Mouse (Mus musculus): ENCODE results near the gene Tbx15. TPM values are rescaled to one million over a fixed set of nuclear protein-coding genes. Genes with fewer than 3 reads are reported as not detected.

The Tbx15 gene
- polyA plus RNA-seq, 1 experiment from 2014 or later = 2.5 TPM

- Histone ChIP-seq H3K9me3 (no peaks in the 10 kb centered on the region), H3K4me1 (peaks cover 24% of the 10 kb centered on the region), H3K27ac (replicated peaks) (no peak overlapping the region), H3K27me3 (replicated peaks; ENCODE audit: low read depth, poor library complexity, severe bottlenecking) (peaks cover 100% of the 10 kb centered on the region), H3K36me3 (replicated peaks) (no peaks in the 10 kb centered on the region), H3K4me3 (no peak overlapping the region)
- 1% methylated on average over 20 of the region's 20 CpGs for WGBS
- peak; percentile 43 for DNase-seq (ENCODE audit: low spot score)
Measured at GRCm38 (mm10) chr3:99239301-99240045, 708 bp upstream of the Tbx15 start.

GRCm38 (mm10) chr3:99240811-99241738 lies 894 bp downstream of the Tbx15 start:
- DNase-seq (ENCODE audit: low spot score) = peak; percentile 69
- Histone ChIP-seq H3K36me3 (replicated peaks) (no peaks in the 10 kb centered on the region), H3K9me3 (no peaks in the 10 kb centered on the region), H3K27me3 (replicated peaks; ENCODE audit: low read depth, poor library complexity, severe bottlenecking) (peaks cover 100% of the 10 kb centered on the region), H3K4me3 (peak overlapping the region; percentile 41), H3K4me1 (peaks cover 13% of the 10 kb centered on the region), H3K27ac (replicated peaks) (no peak overlapping the region)
- under 1% methylated on average over 50 of the region's 50 CpGs for WGBS

- no peak overlapping the region for H3K27ac ChIP-seq (replicated peaks)
- DNase-seq (ENCODE audit: low spot score) = peak; percentile 36
- H3K36me3 ChIP-seq (replicated peaks) = no peaks in the 10 kb centered on the region
- 2% methylated on average over 8 of the region's 8 CpGs for WGBS
- H3K4me3 ChIP-seq = no peak overlapping the region
- H3K9me3 ChIP-seq = no peaks in the 10 kb centered on the region
- peaks cover 13% of the 10 kb centered on the region for H3K4me1 ChIP-seq
- H3K27me3 ChIP-seq (replicated peaks; ENCODE audit: low read depth, poor library complexity, severe bottlenecking) = peaks cover 100% of the 10 kb centered on the region
Measured at GRCm38 (mm10) chr3:99242481-99242880, 2.3 kb downstream of the Tbx15 start.

- Histone ChIP-seq H3K9me3 (no peaks in the 10 kb centered on the region), H3K4me1 (peaks cover 36% of the 10 kb centered on the region), H3K36me3 (replicated peaks) (no peaks in the 10 kb centered on the region), H3K27ac (replicated peaks) (no peak overlapping the region), H3K4me3 (no peak overlapping the region), H3K27me3 (replicated peaks; ENCODE audit: low read depth, poor library complexity, severe bottlenecking) (peaks cover 100% of the 10 kb centered on the region)
- 21% methylated on average over 3 of the region's 3 CpGs for WGBS
- DNase-seq (ENCODE audit: low spot score) = no peak
Measured at GRCm38 (mm10) chr3:99245341-99245740, 5.2 kb downstream of the Tbx15 start.

- H3K4me3 ChIP-seq = no peak overlapping the region
- H3K4me1 ChIP-seq = peaks cover 26% of the 10 kb centered on the region
- WGBS = 38% methylated on average over 3 of the region's 3 CpGs
- H3K9me3 ChIP-seq = no peaks in the 10 kb centered on the region
- no peaks in the 10 kb centered on the region for H3K36me3 ChIP-seq (replicated peaks)
- no peak overlapping the region for H3K27ac ChIP-seq (replicated peaks)
- peaks cover 100% of the 10 kb centered on the region for H3K27me3 ChIP-seq (replicated peaks; ENCODE audit: low read depth, poor library complexity, severe bottlenecking)
- DNase-seq (ENCODE audit: low spot score) = no peak
Measured at GRCm38 (mm10) chr3:99246629-99247028, 6.4 kb downstream of the Tbx15 start.

- H3K27ac ChIP-seq (replicated peaks) = no peak overlapping the region
- H3K4me3 ChIP-seq = no peak overlapping the region
- H3K9me3 ChIP-seq = no peaks in the 10 kb centered on the region
- peaks cover 100% of the 10 kb centered on the region for H3K27me3 ChIP-seq (replicated peaks; ENCODE audit: low read depth, poor library complexity, severe bottlenecking)
- peaks cover 29% of the 10 kb centered on the region for H3K4me1 ChIP-seq
- H3K36me3 ChIP-seq (replicated peaks) = no peaks in the 10 kb centered on the region
- no peak for DNase-seq (ENCODE audit: low spot score)
- 1% methylated on average over 4 of the region's 4 CpGs for WGBS
Measured at GRCm38 (mm10) chr3:99247586-99247985, 7.4 kb downstream of the Tbx15 start.

GRCm38 (mm10) chr3:99247996-99248801 lies 8.0 kb downstream of the Tbx15 start:
- Histone ChIP-seq H3K36me3 (replicated peaks) (no peaks in the 10 kb centered on the region), H3K27ac (replicated peaks) (no peak overlapping the region), H3K4me3 (peak overlapping the region; percentile 27), H3K9me3 (no peaks in the 10 kb centered on the region), H3K4me1 (peaks cover 33% of the 10 kb centered on the region), H3K27me3 (replicated peaks; ENCODE audit: low read depth, poor library complexity, severe bottlenecking) (peaks cover 100% of the 10 kb centered on the region)
- DNase-seq (ENCODE audit: low spot score) = peak; percentile 71
- WGBS = 1% methylated on average over 28 of the region's 28 CpGs

- under 1% methylated on average over 25 of the region's 25 CpGs for WGBS
- Histone ChIP-seq H3K4me1 (peaks cover 41% of the 10 kb centered on the region), H3K27me3 (replicated peaks; ENCODE audit: low read depth, poor library complexity, severe bottlenecking) (peaks cover 100% of the 10 kb centered on the region), H3K9me3 (no peaks in the 10 kb centered on the region), H3K4me3 (peak overlapping the region; percentile 27), H3K27ac (replicated peaks) (no peak overlapping the region), H3K36me3 (replicated peaks) (no peaks in the 10 kb centered on the region)
- peak; percentile 54 for DNase-seq (ENCODE audit: low spot score)
Measured at GRCm38 (mm10) chr3:99248831-99249550, 8.8 kb downstream of the Tbx15 start.

- Histone ChIP-seq H3K36me3 (replicated peaks) (no peaks in the 10 kb centered on the region), H3K27me3 (replicated peaks; ENCODE audit: low read depth, poor library complexity, severe bottlenecking) (peaks cover 100% of the 10 kb centered on the region), H3K9me3 (no peaks in the 10 kb centered on the region), H3K4me1 (peaks cover 44% of the 10 kb centered on the region), H3K27ac (replicated peaks) (no peak overlapping the region), H3K4me3 (no peak overlapping the region)
- DNase-seq (ENCODE audit: low spot score) = peak; percentile 50
- WGBS = 1% methylated on average over 11 of the region's 11 CpGs
Measured at GRCm38 (mm10) chr3:99249551-99249870, 9.3 kb downstream of the Tbx15 start.

GRCm38 (mm10) chr3:99249906-99250305 lies 9.7 kb downstream of the Tbx15 start:
- Histone ChIP-seq H3K27ac (replicated peaks) (no peak overlapping the region), H3K27me3 (replicated peaks; ENCODE audit: low read depth, poor library complexity, severe bottlenecking) (peaks cover 100% of the 10 kb centered on the region), H3K4me1 (peaks cover 44% of the 10 kb centered on the region), H3K9me3 (no peaks in the 10 kb centered on the region), H3K4me3 (no peak overlapping the region), H3K36me3 (replicated peaks) (no peaks in the 10 kb centered on the region)
- WGBS = 1% methylated on average over 6 of the region's 6 CpGs
- peak; percentile 64 for DNase-seq (ENCODE audit: low spot score)

GRCm38 (mm10) chr3:99251271-99252165 lies 11.3 kb downstream of the Tbx15 start:
- 8% methylated on average over 6 of the region's 6 CpGs for WGBS
- DNase-seq (ENCODE audit: low spot score) = no peak
- H3K27ac ChIP-seq (replicated peaks) = no peak overlapping the region
- no peak overlapping the region for H3K4me3 ChIP-seq
- peaks cover 100% of the 10 kb centered on the region for H3K27me3 ChIP-seq (replicated peaks; ENCODE audit: low read depth, poor library complexity, severe bottlenecking)
- H3K36me3 ChIP-seq (replicated peaks) = no peaks in the 10 kb centered on the region
- peaks cover 46% of the 10 kb centered on the region for H3K4me1 ChIP-seq
- H3K9me3 ChIP-seq = no peaks in the 10 kb centered on the region
